Mouse (Mus musculus): ENCODE measurements at regions not wholly inside any gene's neighbourhood (a gene's known extent, or its start where the extent isn't known, plus 50 kb on each side); places are given as distances from the start of the nearest gene placed in this dataset.

DNA sequence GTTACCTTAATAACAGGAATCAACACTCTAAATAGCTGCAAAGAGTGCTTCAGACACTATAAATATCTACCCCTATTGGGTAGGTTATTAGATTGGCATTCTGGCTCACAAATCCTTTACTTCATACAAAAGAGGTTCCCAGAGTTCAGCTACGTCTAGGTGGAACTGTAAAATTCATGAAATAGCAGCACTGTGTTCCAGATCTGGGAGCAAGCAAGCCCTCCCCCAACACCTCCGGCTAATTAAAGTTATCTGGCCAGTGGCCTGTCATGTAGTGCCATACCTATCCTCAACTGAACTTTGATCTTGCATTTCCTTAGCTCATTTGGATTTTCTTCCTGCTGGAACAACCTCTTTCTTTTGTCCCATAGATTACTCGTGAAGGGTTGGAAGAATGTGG is 75.4 kb upstream of the Ppp2r3a start:
- TF ChIP-seq EP300 (IDR thresholded peaks at IDR 0.05; ENCODE audit: insufficient read depth, low read depth, low read length) (no peak), POLR2A (IDR thresholded peaks at IDR 0.05; ENCODE audit: insufficient read depth, low read length) (no peak)

All from ES-Bruce4 (cell line).